Mouse (Mus musculus) erythroblast, embryonic 14.5 days (primary cell): ENCODE measurements around the gene Cma1.

Source experiments
- GATA1 ChIP-seq: IDR thresholded peaks from 2 replicates; pipeline ENCODE4 v1.6.1; 2012; ENCODE audit warnings: low read length, inconsistent platforms, mixed read lengths
- TAL1 ChIP-seq: IDR thresholded peaks from 3 replicates; pipeline ENCODE4 v1.6.1; 2012; ENCODE audit warnings: low read length, inconsistent platforms, mixed read lengths

DNA sequence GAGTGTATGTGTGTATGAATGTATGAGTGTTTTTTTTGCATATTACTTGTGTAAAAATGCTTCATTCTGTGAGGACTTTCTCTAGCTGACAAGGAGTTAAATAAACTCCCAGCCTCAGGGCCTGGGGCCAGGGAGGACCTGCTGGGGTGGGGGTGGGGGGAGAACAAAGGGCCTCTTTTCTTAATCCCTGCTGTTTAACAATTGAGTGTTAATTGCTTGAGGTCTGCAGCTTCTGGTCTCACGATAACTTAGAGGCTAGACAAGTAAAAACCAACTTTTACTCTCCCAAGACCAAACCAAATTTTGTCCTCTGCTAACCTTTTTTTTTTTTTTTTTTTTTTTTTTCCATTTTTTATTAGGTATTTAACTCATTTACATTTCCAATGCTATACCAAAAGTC lies 18.8 kb upstream of the Cma1 start:
- TF ChIP-seq TAL1 = no peak
- no peak for TF ChIP-seq GATA1
